Mouse (Mus musculus) limb, embryonic 13.5 days (tissue): ENCODE data around the gene Ly86. TPM values are rescaled to one million over a fixed set of nuclear protein-coding genes. Genes with fewer than 3 reads are reported as not detected.

Experiments used
- ATAC-seq: fragments of 200-750 bp; cut with Nextera tagmentation; 2 replicates; pipeline ENCODE4 v1.8.0; 2017; ENCODE audit warnings: low read depth, moderate number of reproducible peaks, moderate TSS enrichment; ENCODE audit not compliant: low FRiP score
- H3K27ac ChIP-seq: fragments of 300-500 bp; sonication (generic); 2 replicates; pipeline ENCODE4 v1.5.1; 2015; ENCODE audit warnings: inconsistent platforms, mild to moderate bottlenecking, moderate library complexity
- H3K27me3 ChIP-seq: fragments of 300-500 bp; sonication (generic); 2 replicates; pipeline ENCODE4 v1.6.1; 2015; ENCODE audit warnings: mild to moderate bottlenecking, inconsistent platforms
- H3K36me3 ChIP-seq: fragments of 300-500 bp; sonication (generic); 2 replicates; pipeline ENCODE4 v1.6.1; 2015; ENCODE audit warnings: inconsistent platforms, mild to moderate bottlenecking, moderate library complexity
- H3K4me1 ChIP-seq: fragments of 300-500 bp; sonication (generic); 2 replicates; pipeline ENCODE4 v1.6.1; 2015; ENCODE audit warnings: inconsistent platforms
- H3K4me2 ChIP-seq: fragments of 300-500 bp; sonication (generic); replicated peaks from 2 replicates; pipeline ENCODE4 v1.6.1; 2015; ENCODE audit warnings: inconsistent platforms, mild to moderate bottlenecking, moderate library complexity
- H3K4me3 ChIP-seq: fragments of 300-500 bp; sonication (generic); 2 replicates; pipeline ENCODE4 v1.5.1; 2015; ENCODE audit warnings: moderate library complexity, mild to moderate bottlenecking, inconsistent platforms
- H3K9ac ChIP-seq: fragments of 300-500 bp; sonication (generic); 2 replicates; pipeline ENCODE4 v1.6.1; 2015; ENCODE audit warnings: mild to moderate bottlenecking, inconsistent platforms
- H3K9me3 ChIP-seq: fragments of 300-500 bp; sonication (generic); 2 replicates; pipeline ENCODE4 v1.6.1; 2016; ENCODE audit warnings: inconsistent platforms
- WGBS: fragments of 180-500 bp; shearing (Covaris S2); methylation state at CpG from one replicate; pipeline ENCODE4 v1.1.7; 2015; 5-methylcytosine and 5-hydroxymethylcytosine counted together
- polyA plus RNA-seq: library from polyadenylated mRNA; unstranded; fragments of >200 nt; fragmentation: Nextera tagmentation; extraction: Ambion mirVana; gene quantifications from 2 replicates; pipeline ENCODE4 v1.2.1, GENCODE M21; 2015

Ly86 gene
- polyA plus RNA-seq, 1 experiment from 2014 or later, result 15.1 TPM

DNA sequence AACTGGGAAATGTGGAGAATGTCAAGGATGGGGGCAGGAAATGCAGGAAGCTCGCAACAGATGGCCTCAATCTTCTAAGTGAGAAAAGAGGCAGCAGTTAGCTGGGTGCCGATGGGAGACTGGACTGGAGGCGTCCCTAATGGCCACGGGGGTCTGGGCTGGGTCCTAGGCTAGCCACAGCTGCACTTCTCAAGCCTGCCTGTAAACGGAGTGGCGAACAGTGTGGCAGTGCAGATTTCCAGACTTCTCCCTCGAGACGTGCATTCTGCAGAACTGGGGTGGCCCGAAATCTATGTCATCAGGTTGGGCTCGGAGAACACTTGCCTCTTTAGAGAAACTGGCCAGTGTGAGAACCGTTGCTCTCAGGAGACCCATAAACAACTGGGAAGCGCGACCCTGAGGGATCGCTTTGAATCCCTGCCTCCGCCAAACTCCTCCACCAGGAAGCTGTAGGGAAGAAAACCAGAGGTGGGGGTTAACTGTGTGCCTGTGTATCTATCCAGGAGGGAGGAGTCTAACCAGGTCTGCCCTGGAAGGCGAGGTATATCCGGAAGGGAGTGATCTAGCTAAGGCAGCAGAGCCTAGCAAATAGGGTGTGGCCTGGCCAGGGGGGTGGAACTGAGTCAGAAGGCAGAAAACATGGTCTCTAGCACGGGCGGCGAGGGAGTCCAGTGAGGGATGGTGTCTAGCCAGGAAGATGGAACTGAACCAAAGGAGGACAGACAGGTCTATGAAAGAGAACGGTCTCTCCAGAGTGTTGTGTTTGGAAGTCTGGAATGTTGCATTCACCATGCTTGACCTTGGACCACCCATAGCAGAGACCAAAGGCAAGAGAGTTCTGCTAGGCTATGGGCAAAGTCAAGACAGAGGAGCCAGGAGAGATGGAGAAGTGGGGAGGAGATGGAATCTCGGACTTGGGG, 107.3 kb downstream of the Ly86 start:
- Histone ChIP-seq H3K4me3 (peak overlapping the region; percentile 40), H3K27ac (no peak overlapping the region), H3K9me3 (no peaks in the 10 kb centered on the region), H3K9ac (peak overlapping the region; percentile 53), H3K4me2 (peak overlapping the region; percentile 68), H3K27me3 (no peaks in the 10 kb centered on the region), H3K36me3 (no peaks in the 10 kb centered on the region), H3K4me1 (peaks cover 40% of the 10 kb centered on the region)
- peak; percentile 75 for ATAC-seq
- WGBS, result 3% methylated on average over 22 of the region's 22 CpGs

DNA sequence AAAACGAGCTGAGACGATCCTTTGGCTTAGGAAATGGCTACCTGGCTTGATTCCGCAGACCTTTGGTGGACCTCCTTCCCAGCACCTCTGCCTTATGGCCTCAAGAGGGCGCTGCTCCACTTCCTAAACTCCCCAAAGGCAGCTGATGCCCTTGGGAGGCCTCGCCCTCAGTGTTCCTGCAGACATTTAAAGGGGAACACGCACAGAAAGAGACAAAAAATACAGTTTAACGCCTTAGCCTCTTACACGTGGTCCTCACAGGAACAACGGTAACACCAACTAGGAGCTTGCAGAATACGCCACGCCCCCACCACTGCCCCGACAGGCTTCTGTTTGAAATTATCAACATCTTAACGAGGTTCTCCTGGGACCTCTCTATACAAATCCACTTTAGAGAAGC, 108.2 kb downstream of the Ly86 start:
- Histone ChIP-seq H3K4me3 (no peak overlapping the region), H3K4me2 (peak overlapping the region; percentile 68), H3K36me3 (no peaks in the 10 kb centered on the region), H3K4me1 (peaks cover 42% of the 10 kb centered on the region), H3K27ac (no peak overlapping the region), H3K27me3 (no peaks in the 10 kb centered on the region), H3K9me3 (no peaks in the 10 kb centered on the region), H3K9ac (no peak overlapping the region)
- 3% methylated on average over 13 of the region's 13 CpGs for WGBS
- peak; percentile 30; the same call in 1 of the 2 replicates for ATAC-seq

DNA sequence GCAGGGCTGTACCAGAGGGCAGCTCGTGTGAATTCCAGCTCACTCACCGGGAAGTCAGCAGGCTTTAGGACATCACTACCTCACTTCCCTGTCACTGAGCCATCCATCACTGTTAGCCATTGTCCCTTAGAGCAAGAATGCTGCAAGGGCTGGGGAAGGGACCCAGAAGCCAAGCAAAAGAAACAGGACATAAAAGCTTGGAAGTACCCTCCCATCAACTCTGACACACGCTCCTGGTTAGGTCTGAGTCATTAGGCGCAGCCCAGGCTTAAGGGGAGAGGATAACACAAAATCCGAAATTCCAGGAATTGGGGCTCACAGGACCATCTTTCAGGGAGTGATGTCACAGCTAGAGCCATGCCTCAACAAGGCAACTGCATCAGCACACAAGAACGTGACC, 109.3 kb downstream of the Ly86 start:
- H3K4me2 ChIP-seq, result no peak overlapping the region
- H3K9ac ChIP-seq, result no peak overlapping the region
- ATAC-seq, result no peak
- no peak overlapping the region for H3K4me3 ChIP-seq
- 47% methylated on average over 6 of the region's 6 CpGs for WGBS
- no peaks in the 10 kb centered on the region for H3K36me3 ChIP-seq
- H3K27ac ChIP-seq, result no peak overlapping the region
- no peaks in the 10 kb centered on the region for H3K9me3 ChIP-seq
- peaks cover 42% of the 10 kb centered on the region for H3K4me1 ChIP-seq
- no peaks in the 10 kb centered on the region for H3K27me3 ChIP-seq

DNA sequence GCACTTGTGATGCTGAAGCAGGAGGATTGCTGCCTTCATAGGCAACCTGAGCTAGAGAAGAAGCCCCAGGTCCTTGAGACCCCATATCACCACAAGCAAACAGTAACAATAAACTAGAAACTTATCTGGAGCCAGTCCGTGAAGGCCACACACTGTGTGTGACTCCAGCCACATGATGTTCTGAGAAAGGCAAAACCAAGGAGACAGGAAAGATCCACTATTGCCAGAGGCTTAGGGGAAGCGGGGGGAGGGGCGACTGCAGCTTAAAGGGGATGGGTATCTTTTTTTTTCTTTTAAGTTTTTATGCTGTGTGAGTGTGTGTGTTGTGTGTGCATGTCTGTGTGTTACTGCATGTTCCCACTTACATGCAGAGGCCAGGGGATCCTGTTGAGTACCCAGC, 110.6 kb downstream of the Ly86 start:
- ATAC-seq, result no peak
- Histone ChIP-seq H3K4me1 (peaks cover 50% of the 10 kb centered on the region), H3K27ac (no peak overlapping the region), H3K27me3 (no peaks in the 10 kb centered on the region), H3K9me3 (no peaks in the 10 kb centered on the region), H3K36me3 (no peaks in the 10 kb centered on the region), H3K4me3 (no peak overlapping the region), H3K4me2 (no peak overlapping the region), H3K9ac (no peak overlapping the region)
- WGBS, result 78% methylated on average over 3 of the region's 3 CpGs

DNA sequence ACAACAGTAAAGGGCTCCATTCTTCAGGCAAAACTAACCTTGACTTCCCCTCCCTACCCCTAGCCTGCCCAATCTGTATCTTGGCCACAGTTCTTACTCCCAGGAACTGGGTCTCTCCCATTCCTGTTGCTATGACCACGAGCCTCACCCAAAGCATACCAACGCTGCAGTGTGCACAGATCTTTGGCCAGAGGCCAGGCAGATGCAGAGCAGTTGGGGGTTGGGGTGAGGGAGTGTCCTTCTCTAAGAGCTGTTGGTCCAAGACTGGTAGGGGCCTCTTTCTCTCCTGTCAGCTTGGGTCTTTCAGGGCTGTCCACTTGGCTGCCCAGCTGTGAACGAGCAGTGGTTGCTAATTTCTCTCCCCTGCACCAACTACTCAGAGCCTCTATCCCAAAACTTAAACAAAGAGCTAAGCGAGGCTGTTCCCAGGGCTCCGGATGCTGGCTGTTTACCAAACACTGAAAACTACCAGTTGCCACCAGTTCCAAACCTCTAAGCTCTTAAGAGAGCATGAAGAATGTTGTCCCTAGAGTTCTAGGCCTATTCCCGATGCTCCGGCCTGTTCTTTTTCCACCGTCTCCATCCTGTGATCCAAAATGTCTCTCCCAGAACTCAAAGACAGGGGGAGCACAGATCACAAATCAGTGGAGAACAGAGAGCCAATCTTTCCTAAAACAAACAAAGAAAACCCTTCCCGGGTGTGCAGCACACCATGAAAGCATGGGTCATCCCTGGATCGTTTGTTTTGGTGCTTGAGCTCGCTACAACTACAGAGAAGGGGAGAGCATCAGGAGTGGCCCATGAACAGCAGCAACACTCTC, 112.2 kb downstream of the Ly86 start:
- H3K27ac ChIP-seq, result no peak overlapping the region

DNA sequence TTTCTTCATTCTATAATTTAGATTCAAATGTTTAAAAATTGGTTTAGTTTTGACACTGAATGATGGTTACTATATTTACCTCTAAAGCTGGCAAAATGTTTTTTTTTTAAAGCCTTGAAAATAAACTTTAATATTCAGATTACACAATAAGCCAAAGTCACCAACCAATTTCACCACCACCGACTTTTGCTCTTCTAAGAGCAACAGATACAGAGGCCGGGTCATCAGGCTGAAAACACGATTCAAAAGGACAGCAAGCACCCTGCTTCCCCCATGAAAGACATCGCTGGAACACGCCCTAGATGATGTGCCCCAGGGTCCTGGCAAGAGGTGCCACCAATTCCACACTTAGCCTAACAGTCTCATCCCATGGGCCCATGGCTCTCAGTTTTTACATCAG, 113.5 kb downstream of the Ly86 start:
- ATAC-seq, result no peak

More for the DNA sequence above, 112.2 kb downstream of the Ly86 start:
- WGBS, result 60% methylated on average over 11 of the region's 11 CpGs
- Histone ChIP-seq H3K27me3 (no peaks in the 10 kb centered on the region), H3K4me2 (no peak overlapping the region), H3K4me1 (peaks cover 45% of the 10 kb centered on the region), H3K36me3 (no peaks in the 10 kb centered on the region), H3K9ac (no peak overlapping the region), H3K4me3 (no peak overlapping the region), H3K9me3 (no peaks in the 10 kb centered on the region)
- peak; percentile 48; the same call in 1 of the 2 replicates for ATAC-seq

DNA sequence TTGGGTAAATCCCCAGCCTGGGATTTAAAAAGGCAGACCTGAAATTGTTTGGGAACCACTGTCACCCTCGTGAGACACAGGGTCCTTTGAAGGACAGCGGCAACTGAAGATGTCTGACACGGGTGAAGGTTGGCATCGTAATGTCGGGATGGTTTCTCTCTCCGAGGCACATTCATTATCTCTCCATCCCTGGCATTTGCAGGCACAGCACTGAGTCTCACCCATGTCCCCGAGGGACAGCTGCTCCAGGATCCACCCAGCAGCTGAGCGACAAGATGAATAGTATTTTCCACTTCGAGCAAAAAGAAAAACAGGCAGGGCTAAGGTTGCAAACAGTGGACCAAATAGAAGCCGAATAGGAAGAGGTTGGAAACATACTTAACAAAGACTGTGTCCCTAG, 114.0 kb downstream of the Ly86 start:
- H3K27ac ChIP-seq, result no peak overlapping the region
- no peak overlapping the region for H3K4me3 ChIP-seq
- no peaks in the 10 kb centered on the region for H3K36me3 ChIP-seq
- WGBS, result 76% methylated on average over 10 of the region's 10 CpGs
- peaks cover 29% of the 10 kb centered on the region for H3K4me1 ChIP-seq
- H3K4me2 ChIP-seq, result no peak overlapping the region
- no peak overlapping the region for H3K9ac ChIP-seq
- H3K9me3 ChIP-seq, result no peaks in the 10 kb centered on the region
- no peaks in the 10 kb centered on the region for H3K27me3 ChIP-seq
- ATAC-seq, result no peak

More for the DNA sequence above, 113.5 kb downstream of the Ly86 start:
- Histone ChIP-seq H3K4me3 (no peak overlapping the region), H3K36me3 (no peaks in the 10 kb centered on the region), H3K27me3 (no peaks in the 10 kb centered on the region), H3K4me2 (no peak overlapping the region), H3K9me3 (no peaks in the 10 kb centered on the region), H3K27ac (no peak overlapping the region), H3K9ac (no peak overlapping the region), H3K4me1 (peaks cover 32% of the 10 kb centered on the region)
- WGBS, result 82% methylated on average over 5 of the region's 5 CpGs

DNA sequence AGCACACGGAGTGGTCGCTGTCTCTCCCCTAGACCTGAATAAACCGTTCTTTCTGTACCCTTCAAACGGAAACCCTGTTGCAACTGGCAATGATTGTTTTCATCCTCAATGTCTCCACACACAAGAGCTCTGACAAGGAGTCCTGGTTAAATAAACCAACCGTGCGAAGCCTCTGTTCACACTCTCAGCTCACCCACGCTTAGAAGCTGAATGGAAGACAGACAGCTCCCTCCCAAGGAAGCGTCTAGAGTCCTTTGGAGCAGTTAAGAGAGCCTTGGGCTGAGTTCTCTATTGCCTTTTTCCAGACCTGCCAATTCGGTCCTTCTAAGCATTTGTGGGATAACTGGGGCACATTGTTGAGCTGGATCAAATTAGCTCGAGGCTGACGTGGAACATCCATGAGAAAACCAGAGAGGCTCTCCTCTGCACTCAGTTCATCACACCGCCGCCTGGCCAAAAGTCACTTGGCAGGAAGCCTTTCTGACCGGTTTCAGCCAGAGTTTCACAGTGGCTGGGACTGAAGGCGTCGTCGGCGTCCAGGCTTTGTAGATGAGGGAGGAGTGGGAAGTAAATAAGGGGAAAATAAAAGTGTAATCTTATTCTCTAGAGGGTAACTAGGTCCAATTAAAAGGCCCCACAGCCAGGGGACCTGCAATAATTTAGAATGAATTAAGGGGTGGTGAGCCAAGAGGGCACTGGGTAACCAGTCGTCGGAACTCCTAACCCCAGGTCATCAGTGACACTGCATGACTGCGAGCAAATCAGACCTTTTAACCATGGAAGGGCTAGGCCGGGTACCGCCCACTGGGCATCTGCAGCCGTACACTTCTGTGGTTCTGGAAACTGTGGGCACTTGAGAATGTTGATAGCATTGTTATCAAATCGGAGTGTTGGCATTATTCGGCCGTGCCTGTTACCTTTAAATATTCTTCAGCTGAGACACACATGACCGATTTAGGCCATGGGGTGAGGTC, 115.2 kb downstream of the Ly86 start:
- 67% methylated on average over 28 of the region's 28 CpGs for WGBS
- Histone ChIP-seq H3K4me2 (no peak overlapping the region), H3K4me3 (no peak overlapping the region), H3K4me1 (peaks cover 26% of the 10 kb centered on the region), H3K36me3 (no peaks in the 10 kb centered on the region), H3K27me3 (no peaks in the 10 kb centered on the region), H3K9ac (no peak overlapping the region), H3K27ac (no peak overlapping the region), H3K9me3 (no peaks in the 10 kb centered on the region)
- peak; percentile 58; the same call in 1 of the 2 replicates for ATAC-seq

DNA sequence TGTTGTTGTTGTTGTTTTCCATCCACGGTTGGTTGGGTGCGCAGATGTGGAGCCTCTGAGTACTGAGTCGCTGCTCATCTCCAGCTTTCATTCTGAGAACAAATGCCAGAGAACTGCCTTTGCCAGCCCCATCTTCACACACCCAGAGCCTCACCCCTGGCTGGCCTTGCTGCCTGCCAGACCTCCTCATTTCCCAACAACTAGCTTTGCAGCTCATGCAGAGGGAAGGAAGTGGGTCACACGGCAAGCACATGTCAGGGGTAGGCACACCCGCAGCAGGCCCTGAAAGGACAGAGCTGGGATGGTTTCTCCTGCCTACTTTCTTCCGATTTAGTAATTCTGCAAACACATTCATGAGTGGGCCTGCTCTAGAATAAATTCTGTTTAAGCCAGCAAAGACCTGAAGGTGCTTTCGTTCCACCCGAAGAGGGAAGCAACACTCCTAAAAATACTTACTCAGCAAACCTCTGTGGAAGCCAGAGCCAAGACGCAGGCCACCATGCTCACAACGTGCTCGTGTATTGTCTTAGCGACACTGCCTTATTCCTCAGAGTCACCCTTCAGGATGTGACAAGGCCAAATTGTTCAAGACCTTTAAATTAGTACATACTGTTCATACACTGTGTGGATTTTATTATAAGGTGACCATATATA, 117.2 kb downstream of the Ly86 start:
- Histone ChIP-seq H3K27ac (no peak overlapping the region), H3K9me3 (no peaks in the 10 kb centered on the region), H3K4me3 (no peak overlapping the region), H3K9ac (no peak overlapping the region), H3K27me3 (no peaks in the 10 kb centered on the region; the same call in 1 of the 2 replicates), H3K4me2 (no peak overlapping the region), H3K36me3 (no peaks in the 10 kb centered on the region), H3K4me1 (peaks cover 12% of the 10 kb centered on the region)
- 92% methylated on average over 12 of the region's 12 CpGs for WGBS
- ATAC-seq, result no peak

DNA sequence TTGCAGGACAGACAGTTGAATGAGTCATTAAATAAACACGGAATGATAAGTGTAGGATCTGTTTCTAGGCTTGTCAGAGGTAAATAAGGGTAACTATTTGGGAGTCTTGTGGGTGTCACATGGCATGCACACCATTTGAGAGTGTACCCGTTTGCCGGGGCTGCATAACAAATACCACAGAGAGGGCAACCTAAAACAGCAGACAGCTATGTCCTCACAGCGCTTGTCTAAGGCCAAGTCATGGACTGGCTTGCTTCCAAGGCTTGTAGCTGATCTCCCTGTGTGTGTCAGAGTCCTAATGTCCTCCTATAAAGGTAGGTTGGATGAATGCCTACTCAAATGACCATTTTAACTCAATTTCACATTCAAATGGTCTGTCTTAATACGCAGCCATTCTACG, 120.7 kb downstream of the Ly86 start:
- WGBS, result 77% methylated on average over 6 of the region's 6 CpGs
- no peaks in the 10 kb centered on the region; the same call in 1 of the 2 replicates for H3K27me3 ChIP-seq
- H3K36me3 ChIP-seq, result no peaks in the 10 kb centered on the region
- H3K4me1 ChIP-seq, result peaks cover 18% of the 10 kb centered on the region
- H3K27ac ChIP-seq, result no peak overlapping the region
- no peak overlapping the region for H3K9ac ChIP-seq
- no peaks in the 10 kb centered on the region for H3K9me3 ChIP-seq
- no peak for ATAC-seq
- no peak overlapping the region for H3K4me3 ChIP-seq
- H3K4me2 ChIP-seq, result no peak overlapping the region

DNA sequence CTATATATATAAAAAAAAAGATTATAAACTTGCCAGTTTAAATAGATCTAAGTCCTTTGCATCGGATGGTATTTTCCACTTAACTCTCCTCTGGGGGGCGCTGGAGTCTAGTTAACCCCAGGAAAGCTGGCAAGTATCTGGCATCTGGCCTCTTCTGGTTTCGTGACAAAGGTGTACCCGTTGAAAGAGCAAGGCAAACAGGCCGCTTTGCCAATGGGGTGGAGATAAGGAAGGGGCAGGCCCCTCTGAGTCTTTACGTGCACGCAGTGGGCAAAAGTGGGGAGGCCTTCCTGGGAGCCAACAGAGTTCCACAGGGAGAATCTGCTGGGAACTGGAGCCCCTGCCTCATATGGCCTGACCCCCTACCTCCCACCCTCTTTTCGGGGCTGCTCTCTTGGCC, 122.8 kb downstream of the Ly86 start:
- Histone ChIP-seq H3K4me1 (peaks cover 18% of the 10 kb centered on the region), H3K27me3 (no peaks in the 10 kb centered on the region; the same call in 1 of the 2 replicates), H3K4me3 (no peak overlapping the region), H3K9ac (peak overlapping the region; percentile 60), H3K27ac (peak overlapping the region; percentile 33; the same call in 1 of the 2 replicates), H3K36me3 (no peaks in the 10 kb centered on the region), H3K4me2 (peak overlapping the region; percentile 35), H3K9me3 (no peaks in the 10 kb centered on the region)
- WGBS, result 12% methylated on average over 8 of the region's 8 CpGs
- peak; percentile 51 for ATAC-seq
